Mouse (Mus musculus): ENCODE results near the gene Adat1.

The Adat1 gene

GRCm38 (mm10) chr8:111968541-111968940 is 23.6 kb downstream of the Adat1 start:
- DNase-seq (ENCODE audit: inconsistent ontology term), result no peak

- DNase-seq (ENCODE audit: inconsistent ontology term), result no peak
These were observed 24.7 kb downstream of the Adat1 start for GRCm38 (mm10) chr8:111967246-111967870.

- peak; percentile 13 for DNase-seq (ENCODE audit: inconsistent ontology term)
These were observed 27.1 kb downstream of the Adat1 start for GRCm38 (mm10) chr8:111964849-111965561.

GRCm38 (mm10) chr8:111964351-111964750 is 27.8 kb downstream of the Adat1 start:
- no peak for DNase-seq (ENCODE audit: inconsistent ontology term)

GRCm38 (mm10) chr8:111963546-111963945 is 28.6 kb downstream of the Adat1 start:
- DNase-seq (ENCODE audit: inconsistent ontology term), result no peak

- DNase-seq (ENCODE audit: inconsistent ontology term), result no peak
These were observed 29.0 kb downstream of the Adat1 start for GRCm38 (mm10) chr8:111963091-111963490.

- DNase-seq (ENCODE audit: inconsistent ontology term), result no peak
These were observed 29.5 kb downstream of the Adat1 start for GRCm38 (mm10) chr8:111962589-111962988.

GRCm38 (mm10) chr8:111961330-111961729 is 30.8 kb downstream of the Adat1 start:
- DNase-seq (ENCODE audit: inconsistent ontology term), result no peak

GRCm38 (mm10) chr8:111960591-111961321 is 31.3 kb downstream of the Adat1 start:
- no peak for DNase-seq (ENCODE audit: inconsistent ontology term)

GRCm38 (mm10) chr8:111957231-111957630 is 34.9 kb downstream of the Adat1 start:
- no peak for DNase-seq (ENCODE audit: inconsistent ontology term)

- DNase-seq (ENCODE audit: inconsistent ontology term), result no peak
These were observed 36.2 kb downstream of the Adat1 start for GRCm38 (mm10) chr8:111955879-111956278.

- DNase-seq (ENCODE audit: inconsistent ontology term), result no peak
These were observed 37.1 kb downstream of the Adat1 start for GRCm38 (mm10) chr8:111954844-111955594.

GRCm38 (mm10) chr8:111951936-111952335 is 40.2 kb downstream of the Adat1 start:
- no peak for DNase-seq (ENCODE audit: inconsistent ontology term)

- DNase-seq (ENCODE audit: inconsistent ontology term), result no peak
These were observed 40.8 kb downstream of the Adat1 start for GRCm38 (mm10) chr8:111951317-111951716.

GRCm38 (mm10) chr8:111950846-111951245 is 41.3 kb downstream of the Adat1 start:
- no peak for DNase-seq (ENCODE audit: inconsistent ontology term)

GRCm38 (mm10) chr8:111947954-111948353 is 44.1 kb downstream of the Adat1 start:
- DNase-seq (ENCODE audit: inconsistent ontology term), result no peak

- DNase-seq (ENCODE audit: inconsistent ontology term), result no peak
These were observed 45.0 kb downstream of the Adat1 start for GRCm38 (mm10) chr8:111947144-111947543.

- no peak for DNase-seq (ENCODE audit: inconsistent ontology term)
These were observed 48.6 kb downstream of the Adat1 start for GRCm38 (mm10) chr8:111943544-111943943.

- peak; percentile 67 for DNase-seq (ENCODE audit: inconsistent ontology term)
These were observed 51.0 kb downstream of the Adat1 start for GRCm38 (mm10) chr8:111941101-111941454.

GRCm38 (mm10) chr8:111940171-111941100 is 51.7 kb downstream of the Adat1 start, which contains the start of gene Gabarapl2:
Gabarapl2 (plus strand) TSS chr8:111940703.
- DNase-seq (ENCODE audit: inconsistent ontology term), result peak; percentile 97
